11 mouse cellular contexts compared by ENCODE assay signal in the genomic region with DNA sequence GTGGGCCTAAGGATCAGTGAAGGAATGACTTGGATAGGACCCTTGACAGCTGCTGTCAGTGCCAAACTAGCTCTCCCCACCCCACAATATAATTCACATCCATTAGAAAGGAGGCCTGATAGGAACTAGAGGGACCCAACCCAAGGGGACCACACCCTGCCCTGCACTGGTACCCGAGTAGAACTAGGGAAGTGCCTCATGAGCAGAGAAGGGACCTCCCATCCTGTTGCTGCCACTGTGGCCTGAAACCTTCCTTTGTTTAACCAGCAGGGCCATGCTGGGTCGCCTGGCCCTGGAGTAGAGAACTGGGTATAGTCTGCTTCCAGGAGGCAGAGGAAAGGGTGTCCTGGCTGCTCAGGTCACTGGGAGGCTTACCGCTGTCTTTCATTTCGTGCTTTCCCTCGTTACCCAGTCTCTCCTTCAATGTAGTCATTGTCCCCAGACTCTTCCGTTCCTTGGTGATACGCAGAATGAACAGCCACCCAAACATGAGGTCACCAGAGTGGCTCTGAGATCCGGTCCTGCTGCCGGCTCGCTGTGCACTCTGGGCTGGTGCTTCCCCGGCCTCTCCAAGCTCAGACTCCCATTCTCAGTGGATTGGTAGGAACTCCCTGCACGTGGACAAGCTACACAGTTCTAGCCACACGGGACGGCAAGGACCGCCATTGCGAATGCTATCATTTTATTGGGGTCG.
DNase-seq lines count a peak whose midpoint lies in the region; ATAC-seq and TF ChIP-seq lines count a peak whose summit lies in the region.
"Had no signal": no experiment of that assay in that cellular context is flagged by ENCODE, and none has a peak within 500 bp of the region (broad histone marks: within the 10 kb centered on the region; RNA-seq: fewer than 3 reads in every experiment).

No protein-coding gene starts in this region.

- peaks cover 8% of the 10 kb centered on the region for H3K36me3 ChIP-seq in heart, postnatal 0 days (replicated peaks; ENCODE audit: control insufficient read depth, insufficient read depth, low read length)

- no peak overlapping the region for H3K4me2 ChIP-seq in heart, postnatal 0 days (ENCODE audit: low read depth, low read length)

- no peak for DNase-seq in layer of hippocampus, adult 2 months (ENCODE audit: low spot score in 2 of 2)
- no peak for DNase-seq in layer of hippocampus, postnatal 14 days (ENCODE audit: low spot score in 2 of 2)
- DNase-seq in heart, postnatal 0 days (ENCODE audit: low spot score) = no peak
- DNase-seq in kidney, postnatal 14 days = peak; percentile 41
- no peak for DNase-seq in adipocyte (ENCODE audit: low spot score)
- no peak for DNase-seq in cerebellum, postnatal 14 days
- DNase-seq: adrenal gland, adult 8-10 months; thymus, postnatal 4 days had no signal

- 81% methylated on average over 17 of the region's 17 CpGs for WGBS in heart, postnatal 0 days

- no peaks in the 10 kb centered on the region for H3K9me3 ChIP-seq in heart, postnatal 0 days (replicated peaks; ENCODE audit: control insufficient read depth, low read length)
- H3K9me3 ChIP-seq: midbrain, embryonic 10.5 days had no signal

- TF ChIP-seq CTCF in layer of hippocampus, adult 2 months (conservative IDR thresholded peaks at IDR 0.05) = peak; percentile 18
- TF ChIP-seq CTCF in heart, postnatal 0 days (IDR thresholded peaks at IDR 0.05; ENCODE audit: low read depth) = no peak

- no peak overlapping the region for H3K9ac ChIP-seq in heart, postnatal 0 days (replicated peaks; ENCODE audit: low read depth, low read length)

- TF ChIP-seq EP300 in heart, postnatal 0 days (IDR thresholded peaks at IDR 0.05; ENCODE audit: low read depth) = no peak

- H3K4me1 ChIP-seq in heart, postnatal 0 days (ENCODE audit: control insufficient read depth, insufficient read depth) = peaks cover 16% of the 10 kb centered on the region; the same call in 1 of the 2 replicates
- H3K4me1 ChIP-seq: midbrain, embryonic 10.5 days had no signal

- ATAC-seq in heart, postnatal 0 days (ENCODE audit: insufficient read depth, low read depth) = 0 out of 2 replicates have a peak, but pooled peaks have one; percentile 10
- peak; percentile 80 for ATAC-seq in megakaryocyte, adult 5-6 weeks (ENCODE audit: poor library complexity, severe bottlenecking)

- H3K27ac ChIP-seq in layer of hippocampus, adult 2 months = peak overlapping the region; percentile 83
- peak overlapping the region; percentile 18 for H3K27ac ChIP-seq in heart, postnatal 0 days (ENCODE audit: low read depth)
- H3K27ac ChIP-seq: kidney, postnatal 0 days; midbrain, embryonic 10.5 days had no signal

- H3K4me3 ChIP-seq in layer of hippocampus, adult 2 months = no peak overlapping the region
- H3K4me3 ChIP-seq in heart, postnatal 0 days (ENCODE audit: low read depth, low read length) = no peak overlapping the region
- H3K4me3 ChIP-seq: midbrain, embryonic 10.5 days had no signal

- H3K27me3 ChIP-seq in heart, postnatal 0 days (ENCODE audit: control insufficient read depth, insufficient read depth, low read length) = no peaks in the 10 kb centered on the region
